Mouse (Mus musculus): Measurements from ENCODE around the gene Ybx2.

- TF ChIP-seq CTCF (IDR thresholded peaks at IDR 0.05; ENCODE audit: low read depth, low read length) (peak; percentile 30; the same call in 1 of the 2 replicates), POLR2A (IDR thresholded peaks at IDR 0.05; ENCODE audit: extremely low read depth, insufficient read depth, low read length) (no peak)
Measured at GRCm38 (mm10) chr11:69950807-69951459, 15.3 kb downstream of the Ybx2 start.

Measured in liver, adult 2 months (tissue).